Mouse (Mus musculus) liver, adult 2 months (tissue): ENCODE measurements around the gene Mrgpra1. TPM values are rescaled to one million over a fixed set of nuclear protein-coding genes. Genes with fewer than 3 reads are reported as not detected.
"Not testable (repeated sequence)": the region's sequence is repeated elsewhere in the genome, so short reads cannot be mapped to it uniquely, and the experiment has no call there.

Experiments used
- DNase-seq: peaks from one replicate; pipeline ENCODE4 v3.0.0-alpha.2; 2011; ENCODE audit warnings: low read depth, low spot score; ENCODE audit errors: extremely low read depth
- H3K27ac ChIP-seq: fragments of 200-500 bp; replicated peaks from 2 replicates; pipeline ENCODE4 v1.5.1; 2012; ENCODE audit warnings: low read depth, mild to moderate bottlenecking, control low read depth, inconsistent platforms, low read length; ENCODE audit not compliant: insufficient read depth
- H3K27me3 ChIP-seq: fragments of 200-500 bp; 2 replicates; pipeline ENCODE4 v1.6.1; 2012; ENCODE audit warnings: mild to moderate bottlenecking, moderate library complexity, low read length, inconsistent platforms; ENCODE audit not compliant: control insufficient read depth, insufficient read depth
- H3K36me3 ChIP-seq: fragments of 200-500 bp; 2 replicates; pipeline ENCODE4 v1.6.1; 2012; ENCODE audit warnings: low read length, inconsistent platforms; ENCODE audit not compliant: control insufficient read depth, insufficient read depth
- H3K4me1 ChIP-seq: fragments of 200-500 bp; 2 replicates; pipeline ENCODE4 v1.6.1; 2011; ENCODE audit warnings: low read length; ENCODE audit not compliant: control insufficient read depth, insufficient read depth
- H3K4me3 ChIP-seq: fragments of 200-500 bp; 2 replicates; pipeline ENCODE4 v1.5.1; 2011; ENCODE audit warnings: low read depth, mild to moderate bottlenecking, control low read depth, low read length, moderate library complexity; ENCODE audit not compliant: insufficient read depth
- H3K79me2 ChIP-seq: fragments of 200-500 bp; 2 replicates; pipeline ENCODE4 v1.6.1; 2012; ENCODE audit warnings: inconsistent platforms, mild to moderate bottlenecking, low read length, moderate library complexity; ENCODE audit not compliant: control insufficient read depth, insufficient read depth
- H3K9ac ChIP-seq: fragments of 200-500 bp; 2 replicates; pipeline ENCODE4 v1.6.1; 2012; ENCODE audit warnings: low read depth, mild to moderate bottlenecking, control low read depth, inconsistent platforms, low read length
- CTCF ChIP-seq: fragments of 200-500 bp; IDR thresholded peaks from 2 replicates; pipeline ENCODE4 v1.5.1; 2011; ENCODE audit warnings: low read depth, low read length, control low read depth
- POLR2A ChIP-seq: fragments of 200-500 bp; IDR thresholded peaks from 2 replicates; pipeline ENCODE4 v1.6.1; 2011; ENCODE audit warnings: low read length, control low read depth; ENCODE audit not compliant: insufficient read depth; ENCODE audit errors: extremely low read depth
- WGBS: fragments of 180-500 bp; shearing (Covaris S2); methylation state at CpG from one replicate; pipeline ENCODE4 v1.1.7; 2018; 5-methylcytosine and 5-hydroxymethylcytosine counted together
- polyA plus RNA-seq: library from polyadenylated mRNA; depleted of rRNA; stranded (reverse); fragments of >200 nt; gene quantifications from 2 replicates; pipeline ENCODE4 v1.2.3, GENCODE M21; 2012; rRNA removed
- total RNA-seq: library from RNA; depleted of rRNA; stranded (reverse); fragments of >200 nt; gene quantifications from 2 replicates; pipeline ENCODE4 v1.2.3, GENCODE M21; 2014; rRNA removed

The Mrgpra1 gene
- total and polyA plus RNA-seq, 2 experiments, result not detected

DNA sequence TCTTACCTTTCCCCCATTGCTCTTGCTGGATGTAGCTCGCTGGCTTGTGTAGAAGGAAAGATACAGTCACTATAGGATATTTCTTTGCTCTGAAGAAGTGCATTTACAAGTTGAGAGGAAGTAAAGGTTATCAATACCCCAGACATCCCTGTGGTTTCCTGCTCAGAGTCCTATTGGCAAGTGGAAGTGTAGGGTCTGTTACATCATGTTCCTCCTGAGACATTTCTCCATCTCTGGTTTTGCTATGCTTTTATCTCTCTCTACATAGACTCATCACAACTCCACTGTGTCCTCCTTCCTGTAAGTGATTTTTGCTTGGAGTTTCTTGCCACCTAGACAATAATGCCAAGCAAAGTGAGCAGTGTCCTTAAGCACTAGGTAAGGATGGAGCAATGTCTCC lies 35.7 kb downstream of the Mrgpra1 start:
- H3K36me3 ChIP-seq, result no peaks in the 10 kb centered on the region
- H3K79me2 ChIP-seq, result no peaks in the 10 kb centered on the region
- no peak overlapping the region for H3K27ac ChIP-seq
- H3K9ac ChIP-seq, result no peak overlapping the region
- no peaks in the 10 kb centered on the region for H3K4me1 ChIP-seq
- no peaks in the 10 kb centered on the region for H3K27me3 ChIP-seq
- TF ChIP-seq POLR2A, result no peak
- no peak for TF ChIP-seq CTCF
- WGBS, result 32% methylated on average over 1 of the region's 1 CpGs
- no peak for DNase-seq
- no peak overlapping the region for H3K4me3 ChIP-seq

GRCm38 (mm10) chr7:47312289-47312688 lies 41.8 kb downstream of the Mrgpra1 start:
- DNase-seq, result no peak
- no peaks in the 10 kb centered on the region for H3K27me3 ChIP-seq
- no peak overlapping the region for H3K27ac ChIP-seq
- no peaks in the 10 kb centered on the region for H3K79me2 ChIP-seq
- 32% methylated on average over 4 of the region's 4 CpGs for WGBS
- H3K4me3 ChIP-seq, result no peak overlapping the region
- no peak for TF ChIP-seq CTCF
- TF ChIP-seq POLR2A, result no peak
- H3K4me1 ChIP-seq, result no peaks in the 10 kb centered on the region
- no peak overlapping the region for H3K9ac ChIP-seq
- no peaks in the 10 kb centered on the region for H3K36me3 ChIP-seq

DNA sequence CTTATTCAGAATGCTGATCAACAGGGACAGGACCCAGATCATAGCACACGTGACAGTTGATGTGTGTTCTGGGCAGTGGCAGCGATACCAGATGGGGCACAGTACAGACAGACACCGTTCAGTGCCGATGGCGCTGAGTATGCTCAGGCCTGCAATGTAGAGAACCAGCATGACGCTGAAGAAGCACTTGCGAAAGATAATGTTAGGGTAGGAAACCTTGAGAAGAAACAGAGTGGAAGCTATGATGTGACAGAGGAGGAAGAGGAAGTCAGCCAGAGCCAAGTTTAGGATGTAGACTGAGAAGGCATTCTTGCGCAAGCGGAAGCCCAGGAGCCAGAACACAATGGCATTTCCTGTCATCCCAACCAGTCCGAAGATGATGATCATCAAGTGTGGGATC lies 44.2 kb downstream of the Mrgpra1 start:
- H3K4me1 ChIP-seq, result no peaks in the 10 kb centered on the region
- H3K27ac ChIP-seq, result no peak overlapping the region
- H3K9ac ChIP-seq, result no peak overlapping the region
- H3K79me2 ChIP-seq, result no peaks in the 10 kb centered on the region
- no peak for TF ChIP-seq POLR2A
- TF ChIP-seq CTCF, result no peak
- no peaks in the 10 kb centered on the region for H3K36me3 ChIP-seq
- DNase-seq, result no peak
- H3K27me3 ChIP-seq, result no peaks in the 10 kb centered on the region
- 86% methylated on average over 10 of the region's 10 CpGs for WGBS
- H3K4me3 ChIP-seq, result no peak overlapping the region

DNA sequence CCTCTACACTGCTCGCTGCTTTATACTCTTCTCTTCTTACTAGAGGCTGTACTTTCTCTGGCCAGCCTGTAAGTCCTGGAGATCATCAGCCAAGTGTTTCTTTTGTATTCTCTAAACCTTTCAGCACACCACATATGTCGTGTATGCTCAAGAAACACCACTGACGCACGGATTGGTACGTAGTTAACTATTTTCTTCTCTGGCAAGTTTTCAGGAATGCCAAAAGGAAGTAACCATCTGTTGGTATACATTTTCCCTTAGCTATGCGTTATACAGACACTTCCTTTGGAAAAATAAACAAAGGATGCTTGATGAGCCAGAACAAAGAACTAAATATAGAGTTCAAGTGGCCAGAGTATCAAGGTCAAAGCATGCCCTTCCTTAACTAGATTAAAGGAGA lies 49.4 kb downstream of the Mrgpra1 start:
- WGBS, result 81% methylated on average over 5 of the region's 6 CpGs
- not testable (repeated sequence) for H3K9ac ChIP-seq, H3K79me2 ChIP-seq, H3K4me1 ChIP-seq, H3K27me3 ChIP-seq, DNase-seq, H3K36me3 ChIP-seq, H3K4me3 ChIP-seq, H3K27ac ChIP-seq

GRCm38 (mm10) chr7:47299612-47300011 lies 54.4 kb downstream of the Mrgpra1 start:
- H3K27me3 ChIP-seq, H3K79me2 ChIP-seq, H3K4me1 ChIP-seq, H3K36me3 ChIP-seq, H3K9ac ChIP-seq, H3K27ac ChIP-seq, DNase-seq, H3K4me3 ChIP-seq: not testable (repeated sequence)

Other genes with a start within 250 kb of the Mrgpra1 start
- not detected in 2 replicates for gene Ptpn5, start 220.6 kb downstream of the Mrgpra1 start, total RNA-seq
- 0.02 TPM in 1 of 2 replicates, not detected in the other for gene Ptpn5, start 220.6 kb downstream of the Mrgpra1 start, polyA plus RNA-seq
- not detected in 2 replicates for gene Mrgpra6, start 149.3 kb downstream of the Mrgpra1 start, total RNA-seq
- gene Mrgpra6, start 149.3 kb downstream of the Mrgpra1 start, polyA plus RNA-seq, result not detected in 2 replicates
- gene Mrgpra9, start 101.4 kb downstream of the Mrgpra1 start, total RNA-seq, result not detected in 2 replicates
- gene Mrgpra9, start 101.4 kb downstream of the Mrgpra1 start, polyA plus RNA-seq, result not detected in 2 replicates
- gene Mrgpra2a, start 97.9 kb upstream of the Mrgpra1 start, total RNA-seq, result not detected in 2 replicates
- not detected in 2 replicates for gene Mrgpra2a, start 97.9 kb upstream of the Mrgpra1 start, polyA plus RNA-seq
- gene Mrgpra2b, start 174.6 kb upstream of the Mrgpra1 start, total RNA-seq, result not detected in 2 replicates
- not detected in 2 replicates for gene Mrgpra2b, start 174.6 kb upstream of the Mrgpra1 start, polyA plus RNA-seq
- not detected in 2 replicates for gene Mrgpra3, start 247.1 kb upstream of the Mrgpra1 start, total RNA-seq
- gene Mrgpra3, start 247.1 kb upstream of the Mrgpra1 start, polyA plus RNA-seq, result not detected in 2 replicates